Mouse (Mus musculus) lung, postnatal 0 days (tissue): ENCODE measurements at regions not wholly inside any gene's neighbourhood (a gene's known extent, or its start where the extent isn't known, plus 50 kb on each side); places are given as distances from the start of the nearest gene placed in this dataset.

Experiments used
- ATAC-seq: fragments of 200-750 bp; cut with Nextera tagmentation; 2 replicates; pipeline ENCODE4 v1.8.0; 2017; ENCODE audit warnings: moderate library complexity
- DNase-seq: peaks from one replicate; pipeline ENCODE4 v3.0.0-alpha.2; 2016; ENCODE audit warnings: low spot score
- H3K27ac ChIP-seq: fragments of 300-500 bp; sonication (generic); 2 replicates; pipeline ENCODE4 v1.5.1; 2014; ENCODE audit warnings: antibody characterized with exemption, mild to moderate bottlenecking, low read length, mixed read lengths
- H3K27me3 ChIP-seq: fragments of 300-500 bp; sonication (generic); replicated peaks from 2 replicates; pipeline ENCODE4 v1.6.1; 2014; ENCODE audit warnings: low read length, mixed read lengths; ENCODE audit not compliant: insufficient read depth
- H3K36me3 ChIP-seq: fragments of 300-500 bp; sonication (generic); 2 replicates; pipeline ENCODE4 v1.6.1; 2014; ENCODE audit warnings: low read length, mixed read lengths; ENCODE audit not compliant: insufficient read depth
- H3K4me1 ChIP-seq: fragments of 300-500 bp; sonication (generic); 2 replicates; pipeline ENCODE4 v1.6.1; 2014; ENCODE audit warnings: antibody characterized with exemption, low read depth, low read length, mixed read lengths; ENCODE audit not compliant: insufficient read depth
- H3K4me2 ChIP-seq: fragments of 300-500 bp; sonication (generic); replicated peaks from 2 replicates; pipeline ENCODE4 v1.6.1; 2014; ENCODE audit warnings: low read depth, mild to moderate bottlenecking, low read length, moderate library complexity, mixed read lengths
- H3K4me3 ChIP-seq: fragments of 300-500 bp; sonication (generic); 2 replicates; pipeline ENCODE4 v1.5.1; 2014; ENCODE audit warnings: low read depth, low read length
- H3K9ac ChIP-seq: fragments of 300-500 bp; sonication (generic); replicated peaks from 2 replicates; pipeline ENCODE4 v1.6.1; 2014; ENCODE audit warnings: low read depth, mild to moderate bottlenecking
- H3K9me3 ChIP-seq: fragments of 300-500 bp; sonication (generic); 2 replicates; pipeline ENCODE4 v1.6.1; 2016; ENCODE audit warnings: low read length, mixed read lengths
- CTCF ChIP-seq: IDR thresholded peaks from 2 replicates; pipeline ENCODE4 v1.5.1; 2016; ENCODE audit warnings: antibody characterized with exemption, mild to moderate bottlenecking
- EP300 ChIP-seq: IDR thresholded peaks from 2 replicates; pipeline ENCODE4 v1.6.1; 2016; ENCODE audit warnings: antibody characterized with exemption, mild to moderate bottlenecking, control low read depth
- WGBS: fragments of 180-500 bp; shearing (Covaris S2); extraction: QIAGEN DNeasy Blood & Tissue Kit; methylation state at CpG from one replicate; pipeline ENCODE4 v1.1.7; 2014; 5-methylcytosine and 5-hydroxymethylcytosine counted together

GRCm38 (mm10) chr13:97705926-97706325 lies 54.5 kb downstream of the Gm10260 start:
- Histone ChIP-seq H3K9ac (no peak overlapping the region), H3K4me1 (no peaks in the 10 kb centered on the region), H3K9me3 (no peaks in the 10 kb centered on the region), H3K4me3 (no peak overlapping the region), H3K27ac (no peak overlapping the region), H3K4me2 (no peak overlapping the region), H3K27me3 (no peaks in the 10 kb centered on the region), H3K36me3 (no peaks in the 10 kb centered on the region)
- ATAC-seq (no peak), DNase-seq (no peak)
- no peak for TF ChIP-seq EP300
- TF ChIP-seq CTCF, result no peak
- 90% methylated on average over 5 of the region's 5 CpGs for WGBS

- H3K27ac ChIP-seq, result no peak overlapping the region
- no peaks in the 10 kb centered on the region for H3K36me3 ChIP-seq
- no peaks in the 10 kb centered on the region for H3K9me3 ChIP-seq
- no peak overlapping the region for H3K4me2 ChIP-seq
- no peaks in the 10 kb centered on the region for H3K4me1 ChIP-seq
- TF ChIP-seq CTCF (no peak), EP300 (no peak)
- H3K9ac ChIP-seq, result no peak overlapping the region
- H3K27me3 ChIP-seq, result no peaks in the 10 kb centered on the region
- DNase-seq (no peak), ATAC-seq (no peak)
- 92% methylated on average over 4 of the region's 4 CpGs for WGBS
- no peak overlapping the region for H3K4me3 ChIP-seq
These were observed 55.9 kb downstream of the Gm10260 start for GRCm38 (mm10) chr13:97704541-97704940.

GRCm38 (mm10) chr13:97698967-97699366 lies 61.5 kb downstream of the Gm10260 start:
- Histone ChIP-seq H3K27me3 (no peaks in the 10 kb centered on the region), H3K9ac (no peak overlapping the region), H3K36me3 (no peaks in the 10 kb centered on the region), H3K4me2 (no peak overlapping the region), H3K4me1 (no peaks in the 10 kb centered on the region), H3K4me3 (no peak overlapping the region), H3K27ac (no peak overlapping the region), H3K9me3 (no peaks in the 10 kb centered on the region)
- DNase-seq, result no peak
- WGBS, result 86% methylated on average over 2 of the region's 2 CpGs
- ATAC-seq, result no peak
- TF ChIP-seq EP300 (no peak), CTCF (no peak)

- no peak overlapping the region for H3K4me3 ChIP-seq
- DNase-seq, result no peak
- no peaks in the 10 kb centered on the region for H3K27me3 ChIP-seq
- H3K4me1 ChIP-seq, result no peaks in the 10 kb centered on the region
- no peak overlapping the region for H3K4me2 ChIP-seq
- TF ChIP-seq CTCF, result no peak
- no peak for TF ChIP-seq EP300
- no peaks in the 10 kb centered on the region for H3K36me3 ChIP-seq
- H3K27ac ChIP-seq, result no peak overlapping the region
- ATAC-seq, result no peak
- H3K9ac ChIP-seq, result no peak overlapping the region
- 83% methylated on average over 1 of the region's 1 CpGs for WGBS
- no peaks in the 10 kb centered on the region for H3K9me3 ChIP-seq
These were observed 62.1 kb downstream of the Gm10260 start for GRCm38 (mm10) chr13:97698317-97698716.

- H3K4me1 ChIP-seq, result no peaks in the 10 kb centered on the region
- 86% methylated on average over 10 of the region's 10 CpGs for WGBS
- H3K36me3 ChIP-seq, result no peaks in the 10 kb centered on the region
- ATAC-seq (no peak), DNase-seq (no peak)
- no peak overlapping the region for H3K27ac ChIP-seq
- TF ChIP-seq EP300 (no peak), CTCF (no peak)
- H3K9me3 ChIP-seq, result no peaks in the 10 kb centered on the region
- H3K9ac ChIP-seq, result no peak overlapping the region
- no peaks in the 10 kb centered on the region for H3K27me3 ChIP-seq
- H3K4me3 ChIP-seq, result no peak overlapping the region
- H3K4me2 ChIP-seq, result no peak overlapping the region
These were observed 63.2 kb downstream of the Gm10260 start for GRCm38 (mm10) chr13:97697262-97697661.

GRCm38 (mm10) chr13:97695022-97695421 lies 65.4 kb downstream of the Gm10260 start:
- H3K36me3 ChIP-seq, result no peaks in the 10 kb centered on the region
- no peak overlapping the region for H3K9ac ChIP-seq
- ATAC-seq (no peak), DNase-seq (no peak)
- no peak overlapping the region for H3K4me2 ChIP-seq
- no peak overlapping the region for H3K27ac ChIP-seq
- H3K9me3 ChIP-seq, result no peaks in the 10 kb centered on the region
- no peaks in the 10 kb centered on the region for H3K4me1 ChIP-seq
- TF ChIP-seq CTCF, result no peak
- TF ChIP-seq EP300, result no peak
- no peak overlapping the region for H3K4me3 ChIP-seq
- no peaks in the 10 kb centered on the region for H3K27me3 ChIP-seq
- WGBS, result 80% methylated on average over 2 of the region's 2 CpGs

- 71% methylated on average over 9 of the region's 9 CpGs for WGBS
- no peak overlapping the region for H3K9ac ChIP-seq
- no peaks in the 10 kb centered on the region for H3K9me3 ChIP-seq
- H3K36me3 ChIP-seq, result no peaks in the 10 kb centered on the region
- no peak overlapping the region for H3K4me3 ChIP-seq
- H3K4me2 ChIP-seq, result no peak overlapping the region
- H3K27ac ChIP-seq, result no peak overlapping the region
- no peak for DNase-seq
- no peaks in the 10 kb centered on the region for H3K27me3 ChIP-seq
- no peak for ATAC-seq
- H3K4me1 ChIP-seq, result no peaks in the 10 kb centered on the region
- TF ChIP-seq CTCF (no peak), EP300 (no peak)
These were observed 66.0 kb downstream of the Gm10260 start for GRCm38 (mm10) chr13:97694356-97694990.
